Mouse (Mus musculus) ES-E14 (cell line): ENCODE measurements around the gene Ctps2.

Experiments
- CHD2 ChIP-seq: IDR thresholded peaks from 2 replicates; pipeline ENCODE4 v1.6.1; 2014; ENCODE audit warnings: mild to moderate bottlenecking, low read depth, low read length, inconsistent platforms
- HCFC1 ChIP-seq: IDR thresholded peaks from 2 replicates; pipeline ENCODE4 v1.6.1; 2012; ENCODE audit warnings: low read length, inconsistent platforms, borderline replicate concordance; ENCODE audit not compliant: insufficient read depth
- MAFK ChIP-seq: IDR thresholded peaks from 2 replicates; pipeline ENCODE4 v1.6.1; 2014; ENCODE audit warnings: mild to moderate bottlenecking, low read depth, low read length, inconsistent platforms; ENCODE audit not compliant: insufficient read depth

DNA sequence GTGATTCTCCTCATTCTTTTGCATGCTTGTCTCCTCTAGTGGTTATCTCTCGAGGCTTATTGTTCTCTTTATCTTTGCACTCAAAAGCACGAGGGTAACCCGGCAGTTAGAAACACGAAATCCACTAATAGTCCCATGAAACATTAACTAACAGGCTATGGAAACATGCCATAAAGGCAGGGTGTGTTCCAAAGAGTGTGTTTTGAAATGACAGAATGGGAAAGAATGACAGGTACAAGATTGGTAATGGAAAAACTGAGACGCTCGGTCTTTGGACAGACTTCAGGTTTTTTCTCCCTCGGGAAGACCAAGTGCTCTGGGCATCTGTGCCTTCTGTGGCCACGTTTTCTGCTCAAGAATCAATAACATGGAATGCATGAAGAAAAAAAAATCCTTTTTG, 66.4 kb downstream of the Ctps2 start:
- no peak for TF ChIP-seq CHD2
- TF ChIP-seq MAFK: no peak
- no peak for TF ChIP-seq HCFC1
